Mouse (Mus musculus): ENCODE results near the gene Wnt11. TPM values are rescaled to one million over a fixed set of nuclear protein-coding genes. Genes with fewer than 3 reads are reported as not detected.
A peak's percentile ranks its signal among the peaks of the same experiment; 100 is the strongest.

The Wnt11 gene
- polyA plus RNA-seq, 1 experiment, result not detected

DNA sequence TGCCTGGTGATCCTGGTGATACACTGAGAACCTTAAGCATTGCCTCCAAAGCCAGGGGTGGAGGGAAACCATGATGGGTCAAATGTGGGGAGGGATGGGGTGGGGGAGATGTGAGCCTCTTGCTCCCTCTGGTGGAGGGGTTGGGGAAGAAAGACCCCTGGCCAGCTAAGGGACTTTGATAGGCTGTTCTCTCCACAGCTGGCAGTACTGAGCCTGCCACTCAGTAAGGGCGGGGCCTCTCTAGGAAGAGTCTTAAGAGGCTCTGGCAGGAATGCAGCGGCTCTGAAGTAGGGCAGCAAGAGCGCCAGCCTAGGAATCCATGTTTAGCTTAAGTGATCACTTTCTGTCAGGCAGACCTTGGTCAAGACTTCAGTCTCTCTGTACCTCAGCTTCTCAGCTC lies 6.9 kb downstream of the Wnt11 start:
- Histone ChIP-seq H3K9me3 (replicated peaks; ENCODE audit: control insufficient read depth, insufficient read depth, low read length, poor library complexity, severe bottlenecking) (no peaks in the 10 kb centered on the region), H3K4me3 (ENCODE audit: low read depth, low read length) (no peak overlapping the region), H3K27ac (ENCODE audit: insufficient read depth, low read length) (no peak overlapping the region), H3K9ac (ENCODE audit: low read depth, poor library complexity, severe bottlenecking) (no peak overlapping the region), H3K27me3 (ENCODE audit: control insufficient read depth, insufficient read depth, low read length, poor library complexity, severe bottlenecking) (peaks cover 8% of the 10 kb centered on the region), H3K4me1 (ENCODE audit: control insufficient read depth, insufficient read depth, low read length) (no peaks in the 10 kb centered on the region), H3K36me3 (ENCODE audit: control insufficient read depth, insufficient read depth, low read length, poor library complexity, severe bottlenecking) (no peaks in the 10 kb centered on the region)
- TF ChIP-seq POLR2A (IDR thresholded peaks at IDR 0.05; ENCODE audit: insufficient read depth, low read length) (no peak), CTCF (IDR thresholded peaks at IDR 0.05; ENCODE audit: low read depth, low read length) (peak; percentile 21)

DNA sequence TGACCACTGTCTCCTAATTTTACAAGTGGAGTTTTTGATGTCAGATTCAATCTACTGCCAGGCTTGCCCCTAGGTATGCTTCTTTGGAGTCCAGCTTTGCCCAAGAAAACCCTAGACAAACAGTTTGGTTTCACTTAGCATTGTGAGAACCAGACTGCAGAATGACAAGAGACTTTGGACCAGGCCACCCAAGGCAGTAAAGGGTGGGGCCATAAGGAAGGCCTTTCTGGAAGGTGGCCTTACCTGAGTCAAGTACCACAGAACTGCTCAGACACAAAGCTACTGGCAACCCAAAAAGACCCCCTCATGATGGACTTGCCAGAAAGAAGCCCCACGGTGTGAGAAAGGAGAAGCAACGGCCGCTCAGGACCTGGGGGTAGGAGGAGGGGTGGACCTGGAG lies 8.1 kb downstream of the Wnt11 start:
- Histone ChIP-seq H3K27me3 (ENCODE audit: control insufficient read depth, insufficient read depth, low read length, poor library complexity, severe bottlenecking) (peaks cover 8% of the 10 kb centered on the region), H3K4me1 (ENCODE audit: control insufficient read depth, insufficient read depth, low read length) (no peaks in the 10 kb centered on the region), H3K27ac (ENCODE audit: insufficient read depth, low read length) (no peak overlapping the region), H3K4me3 (ENCODE audit: low read depth, low read length) (no peak overlapping the region), H3K9me3 (replicated peaks; ENCODE audit: control insufficient read depth, insufficient read depth, low read length, poor library complexity, severe bottlenecking) (no peaks in the 10 kb centered on the region), H3K9ac (ENCODE audit: low read depth, poor library complexity, severe bottlenecking) (no peak overlapping the region), H3K36me3 (ENCODE audit: control insufficient read depth, insufficient read depth, low read length, poor library complexity, severe bottlenecking) (no peaks in the 10 kb centered on the region)
- TF ChIP-seq POLR2A (IDR thresholded peaks at IDR 0.05; ENCODE audit: insufficient read depth, low read length), result no peak
- TF ChIP-seq CTCF (IDR thresholded peaks at IDR 0.05; ENCODE audit: low read depth, low read length), result no peak
- TF ChIP-seq EP300 (IDR thresholded peaks at IDR 0.05; ENCODE audit: insufficient read depth, low read depth, low read length), result no peak

- H3K4me3 ChIP-seq (ENCODE audit: low read depth, low read length), result no peak overlapping the region
- peaks cover 8% of the 10 kb centered on the region for H3K27me3 ChIP-seq (ENCODE audit: control insufficient read depth, insufficient read depth, low read length, poor library complexity, severe bottlenecking)
- H3K4me1 ChIP-seq (ENCODE audit: control insufficient read depth, insufficient read depth, low read length), result no peaks in the 10 kb centered on the region
- H3K9ac ChIP-seq (ENCODE audit: low read depth, poor library complexity, severe bottlenecking), result no peak overlapping the region
- no peaks in the 10 kb centered on the region for H3K9me3 ChIP-seq (replicated peaks; ENCODE audit: control insufficient read depth, insufficient read depth, low read length, poor library complexity, severe bottlenecking)
- TF ChIP-seq CTCF (IDR thresholded peaks at IDR 0.05; ENCODE audit: low read depth, low read length), result no peak
- H3K36me3 ChIP-seq (ENCODE audit: control insufficient read depth, insufficient read depth, low read length, poor library complexity, severe bottlenecking), result no peaks in the 10 kb centered on the region
- no peak overlapping the region for H3K27ac ChIP-seq (ENCODE audit: insufficient read depth, low read length)
Observed at GRCm38 (mm10) chr7:98843649-98844048, 8.7 kb downstream of the Wnt11 start.

GRCm38 (mm10) chr7:98848899-98849640 lies 14.2 kb downstream of the Wnt11 start:
- no peak for TF ChIP-seq CTCF (IDR thresholded peaks at IDR 0.05; ENCODE audit: low read depth, low read length)
- TF ChIP-seq POLR2A (IDR thresholded peaks at IDR 0.05; ENCODE audit: insufficient read depth, low read length), result no peak
- TF ChIP-seq EP300 (IDR thresholded peaks at IDR 0.05; ENCODE audit: insufficient read depth, low read depth, low read length), result no peak
- Histone ChIP-seq H3K36me3 (ENCODE audit: control insufficient read depth, insufficient read depth, low read length, poor library complexity, severe bottlenecking) (no peaks in the 10 kb centered on the region), H3K4me3 (ENCODE audit: low read depth, low read length) (no peak overlapping the region), H3K4me1 (ENCODE audit: control insufficient read depth, insufficient read depth, low read length) (no peaks in the 10 kb centered on the region), H3K27me3 (ENCODE audit: control insufficient read depth, insufficient read depth, low read length, poor library complexity, severe bottlenecking) (no peaks in the 10 kb centered on the region), H3K9me3 (replicated peaks; ENCODE audit: control insufficient read depth, insufficient read depth, low read length, poor library complexity, severe bottlenecking) (no peaks in the 10 kb centered on the region), H3K9ac (ENCODE audit: low read depth, poor library complexity, severe bottlenecking) (no peak overlapping the region), H3K27ac (ENCODE audit: insufficient read depth, low read length) (no peak overlapping the region)

DNA sequence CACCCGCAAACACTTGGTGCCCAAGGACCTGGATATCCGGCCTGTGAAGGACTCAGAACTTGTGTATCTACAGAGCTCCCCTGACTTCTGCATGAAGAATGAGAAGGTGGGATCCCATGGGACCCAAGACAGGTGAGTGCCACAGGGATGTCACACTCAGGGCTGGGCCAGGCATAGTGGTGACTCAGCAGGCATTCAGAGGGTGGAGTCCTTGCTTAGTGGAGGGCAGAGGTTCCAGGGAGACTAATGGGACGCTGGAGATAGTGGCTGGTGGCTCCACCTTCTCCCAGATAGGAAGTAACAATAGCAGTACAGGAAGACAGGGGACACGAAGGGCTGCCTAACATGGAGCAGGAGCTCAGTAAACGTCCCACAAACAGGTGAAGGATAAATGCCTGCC lies 15.5 kb downstream of the Wnt11 start:
- TF ChIP-seq EP300 (IDR thresholded peaks at IDR 0.05; ENCODE audit: insufficient read depth, low read depth, low read length), result no peak
- TF ChIP-seq CTCF (IDR thresholded peaks at IDR 0.05; ENCODE audit: low read depth, low read length), result no peak
- no peak for TF ChIP-seq POLR2A (IDR thresholded peaks at IDR 0.05; ENCODE audit: insufficient read depth, low read length)
- H3K9me3 ChIP-seq (replicated peaks; ENCODE audit: control insufficient read depth, insufficient read depth, low read length, poor library complexity, severe bottlenecking), result no peaks in the 10 kb centered on the region
- H3K27ac ChIP-seq (ENCODE audit: insufficient read depth, low read length), result no peak overlapping the region
- H3K4me3 ChIP-seq (ENCODE audit: low read depth, low read length), result no peak overlapping the region
- no peaks in the 10 kb centered on the region for H3K27me3 ChIP-seq (ENCODE audit: control insufficient read depth, insufficient read depth, low read length, poor library complexity, severe bottlenecking)
- no peaks in the 10 kb centered on the region for H3K4me1 ChIP-seq (ENCODE audit: control insufficient read depth, insufficient read depth, low read length)
- H3K36me3 ChIP-seq (ENCODE audit: control insufficient read depth, insufficient read depth, low read length, poor library complexity, severe bottlenecking), result no peaks in the 10 kb centered on the region
- no peak overlapping the region for H3K9ac ChIP-seq (ENCODE audit: low read depth, poor library complexity, severe bottlenecking)

DNA sequence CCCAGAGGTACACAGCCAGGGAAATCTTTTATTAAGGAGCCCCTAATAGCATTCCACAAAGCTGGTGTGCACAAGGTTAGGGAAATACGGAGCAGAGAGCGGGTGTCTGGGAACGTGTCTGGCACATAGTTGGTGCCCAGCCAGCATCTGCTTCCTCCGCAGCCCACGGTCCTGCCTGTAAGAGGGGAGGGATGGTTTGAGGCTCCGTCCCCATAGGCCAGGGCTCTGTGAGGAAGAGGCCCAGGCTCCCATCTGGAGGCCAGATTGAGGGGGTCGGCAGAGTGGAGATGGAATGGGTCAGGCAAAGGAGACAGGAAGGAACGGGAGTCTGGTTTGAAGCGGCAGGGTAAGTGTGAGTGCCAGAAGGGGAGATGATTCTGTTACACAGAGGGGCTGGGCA lies 16.3 kb downstream of the Wnt11 start:
- Histone ChIP-seq H3K27me3 (ENCODE audit: control insufficient read depth, insufficient read depth, low read length, poor library complexity, severe bottlenecking) (no peaks in the 10 kb centered on the region), H3K9me3 (replicated peaks; ENCODE audit: control insufficient read depth, insufficient read depth, low read length, poor library complexity, severe bottlenecking) (no peaks in the 10 kb centered on the region), H3K36me3 (ENCODE audit: control insufficient read depth, insufficient read depth, low read length, poor library complexity, severe bottlenecking) (no peaks in the 10 kb centered on the region), H3K4me1 (ENCODE audit: control insufficient read depth, insufficient read depth, low read length) (no peaks in the 10 kb centered on the region), H3K4me3 (ENCODE audit: low read depth, low read length) (no peak overlapping the region), H3K9ac (ENCODE audit: low read depth, poor library complexity, severe bottlenecking) (no peak overlapping the region), H3K27ac (ENCODE audit: insufficient read depth, low read length) (no peak overlapping the region)
- TF ChIP-seq POLR2A (IDR thresholded peaks at IDR 0.05; ENCODE audit: insufficient read depth, low read length) (no peak), CTCF (IDR thresholded peaks at IDR 0.05; ENCODE audit: low read depth, low read length) (no peak), EP300 (IDR thresholded peaks at IDR 0.05; ENCODE audit: insufficient read depth, low read depth, low read length) (no peak)
